Mouse (Mus musculus): ENCODE measurements around the gene Tmeff1.

- no peak for TF ChIP-seq CTCF (IDR thresholded peaks at IDR 0.05; ENCODE audit: control insufficient read depth, insufficient read depth, low read length)
- no peak for TF ChIP-seq POLR2A (IDR thresholded peaks at IDR 0.05; ENCODE audit: borderline replicate concordance, control insufficient read depth, low read depth, low read length)
Observed at GRCm38 (mm10) chr4:48674412-48674811, 89.4 kb downstream of the Tmeff1 start.
